Mouse (Mus musculus) monocyte, adult 2 months (primary cell): ENCODE results near the gene Lclat1.
"Not testable (repeated sequence)": the region's sequence is repeated elsewhere in the genome, so short reads cannot be mapped to it uniquely, and the experiment has no call there.

Experiments used
- DNase-seq, 2 experiments: peaks; one replicate each; pipeline ENCODE4 v3.0.0; 2022; ENCODE audit warnings: low spot score in 2 of 2, low read depth in 1 of 2

Lclat1 gene

GRCm38 (mm10) chr17:73237178-73237853, 129.5 kb downstream of the Lclat1 start:
- no peak for DNase-seq

GRCm38 (mm10) chr17:73238501-73238900, 130.7 kb downstream of the Lclat1 start:
- no peak for DNase-seq

GRCm38 (mm10) chr17:73241085-73241848, 133.5 kb downstream of the Lclat1 start:
- no peak for DNase-seq

GRCm38 (mm10) chr17:73243676-73244075, 135.9 kb downstream of the Lclat1 start:
- DNase-seq: no peak

GRCm38 (mm10) chr17:73244596-73244995, 136.8 kb downstream of the Lclat1 start:
- no peak for DNase-seq

- no peak for DNase-seq
These were observed 137.4 kb downstream of the Lclat1 start for GRCm38 (mm10) chr17:73245089-73245684.

GRCm38 (mm10) chr17:73246036-73246435, 138.3 kb downstream of the Lclat1 start:
- DNase-seq: no peak

- no peak for DNase-seq
These were observed 139.1 kb downstream of the Lclat1 start for GRCm38 (mm10) chr17:73246926-73247325.

- no peak for DNase-seq
These were observed 140.0 kb downstream of the Lclat1 start for GRCm38 (mm10) chr17:73247758-73248157.

GRCm38 (mm10) chr17:73250488-73251141, 142.8 kb downstream of the Lclat1 start:
- DNase-seq: no peak

GRCm38 (mm10) chr17:73251142-73251502, 143.3 kb downstream of the Lclat1 start:
- no peak for DNase-seq

- no peak for DNase-seq
These were observed 144.2 kb downstream of the Lclat1 start for GRCm38 (mm10) chr17:73251812-73252608.

GRCm38 (mm10) chr17:73253291-73253969, 145.6 kb downstream of the Lclat1 start:
- DNase-seq: no peak

- no peak for DNase-seq
These were observed 148.0 kb downstream of the Lclat1 start for GRCm38 (mm10) chr17:73255801-73256200.

GRCm38 (mm10) chr17:73258620-73259019, 150.8 kb downstream of the Lclat1 start:
- DNase-seq: no peak

GRCm38 (mm10) chr17:73259258-73259657, 151.5 kb downstream of the Lclat1 start:
- not testable (repeated sequence) for DNase-seq

- no peak for DNase-seq
These were observed 154.8 kb downstream of the Lclat1 start for GRCm38 (mm10) chr17:73262558-73262957.

GRCm38 (mm10) chr17:73263077-73263501, 155.3 kb downstream of the Lclat1 start:
- peak in 1 of 2 experiments; percentile 24 for DNase-seq

GRCm38 (mm10) chr17:73270871-73271796, 163.3 kb downstream of the Lclat1 start:
- no peak for DNase-seq
